9 mouse cellular contexts compared by ENCODE assay signal in genomic region chr11:87750043-87750421, GRCm38 (mm10). TPM values are rescaled to one million over a fixed set of nuclear protein-coding genes. Genes with fewer than 3 reads are reported as not detected.
DNase-seq lines count a peak whose midpoint lies in the region; ATAC-seq and TF ChIP-seq lines count a peak whose summit lies in the region.
"Had no signal": no experiment of that assay in that cellular context is flagged by ENCODE, and none has a peak within 500 bp of the region (broad histone marks: within the 10 kb centered on the region; RNA-seq: fewer than 3 reads in every experiment).

No protein-coding gene starts in this region.

- 56% methylated on average over 11 of the region's 11 CpGs for WGBS in heart, embryonic 13.5 days
- WGBS in stomach, embryonic 14.5 days = 76% methylated on average over 11 of the region's 11 CpGs
- WGBS in stomach, postnatal 0 days = 76% methylated on average over 11 of the region's 11 CpGs
- WGBS in liver, adult 2 months = 73% methylated on average over 11 of the region's 11 CpGs

- no peak overlapping the region; the same call in 1 of the 2 replicates for H3K9ac ChIP-seq in heart, embryonic 13.5 days
- H3K9ac ChIP-seq in stomach, embryonic 14.5 days (replicated peaks; ENCODE audit: low read depth, low read length) = no peak overlapping the region
- H3K9ac ChIP-seq in stomach, postnatal 0 days (ENCODE audit: low read length) = no peak overlapping the region
- H3K9ac ChIP-seq in liver, adult 2 months (ENCODE audit: low read depth, low read length) = no peak overlapping the region

- peaks cover 17% of the 10 kb centered on the region for H3K4me1 ChIP-seq in heart, embryonic 13.5 days
- 0 out of 2 replicates have a peak, but pooled peaks cover 3% of the 10 kb centered on the region for H3K4me1 ChIP-seq in stomach, embryonic 14.5 days (ENCODE audit: control insufficient read depth, insufficient read depth, low read length)
- no peaks in the 10 kb centered on the region for H3K4me1 ChIP-seq in stomach, postnatal 0 days (replicated peaks; ENCODE audit: control insufficient read depth, insufficient read depth)
- H3K4me1 ChIP-seq in liver, adult 2 months (ENCODE audit: control insufficient read depth, insufficient read depth, low read length) = no peaks in the 10 kb centered on the region

- DNase-seq in heart, adult 9 months (ENCODE audit: low spot score in 2 of 2) = no peak
- no peak for DNase-seq in stomach, postnatal 0 days (ENCODE audit: low spot score)
- no peak for DNase-seq in liver, adult 2 months (ENCODE audit: extremely low read depth, low read depth, low spot score)
- peak; percentile 60 for DNase-seq in splenic B cell, adult 2 months (ENCODE audit: low read depth, low spot score)
- no peak for DNase-seq in retina, postnatal 1 day

- no peaks in the 10 kb centered on the region for H3K9me3 ChIP-seq in heart, embryonic 13.5 days
- no peaks in the 10 kb centered on the region for H3K9me3 ChIP-seq in stomach, embryonic 14.5 days (ENCODE audit: control insufficient read depth, low read depth, low read length)
- H3K9me3 ChIP-seq in stomach, postnatal 0 days (ENCODE audit: control insufficient read depth, low read length) = no peaks in the 10 kb centered on the region

- H3K36me3 ChIP-seq in heart, embryonic 13.5 days = peaks cover 5% of the 10 kb centered on the region
- peaks cover 2% of the 10 kb centered on the region; the same call in 1 of the 2 replicates for H3K36me3 ChIP-seq in stomach, embryonic 14.5 days (ENCODE audit: control insufficient read depth, insufficient read depth, low read length)
- 0 out of 2 replicates have a peak, but pooled peaks cover under 1% of the 10 kb centered on the region for H3K36me3 ChIP-seq in stomach, postnatal 0 days (ENCODE audit: control insufficient read depth, insufficient read depth, low read length)
- peaks cover 1% of the 10 kb centered on the region; the same call in 1 of the 2 replicates for H3K36me3 ChIP-seq in liver, adult 2 months (ENCODE audit: control insufficient read depth, insufficient read depth, low read length)
- no peaks in the 10 kb centered on the region for H3K36me3 ChIP-seq in splenic B cell, adult 2 months (ENCODE audit: control insufficient read depth, insufficient read depth, low read length, poor library complexity, severe bottlenecking)

- peaks cover 29% of the 10 kb centered on the region; the same call in 1 of the 2 replicates for H3K27me3 ChIP-seq in heart, embryonic 13.5 days (replicated peaks)
- H3K27me3 ChIP-seq in stomach, embryonic 14.5 days (ENCODE audit: control insufficient read depth, insufficient read depth, low read length) = no peaks in the 10 kb centered on the region
- no peaks in the 10 kb centered on the region for H3K27me3 ChIP-seq in stomach, postnatal 0 days (ENCODE audit: control insufficient read depth, insufficient read depth, low read length)
- no peaks in the 10 kb centered on the region for H3K27me3 ChIP-seq in liver, adult 2 months (ENCODE audit: control insufficient read depth, insufficient read depth, low read length)
- H3K27me3 ChIP-seq in splenic B cell, adult 2 months (ENCODE audit: control insufficient read depth, insufficient read depth, low read length, poor library complexity, severe bottlenecking) = no peaks in the 10 kb centered on the region

- peak overlapping the region; percentile 59; the same call in 1 of the 2 replicates for H3K27ac ChIP-seq in heart, embryonic 13.5 days (replicated peaks)
- H3K27ac ChIP-seq in stomach, embryonic 14.5 days (ENCODE audit: low read length) = 0 out of 2 replicates have a peak overlapping the region, but pooled peaks have one; percentile 33
- H3K27ac ChIP-seq in stomach, postnatal 0 days (replicated peaks) = no peak overlapping the region
- H3K27ac ChIP-seq in liver, adult 2 months (replicated peaks; ENCODE audit: insufficient read depth, low read depth, low read length) = peak overlapping the region; percentile 42

- peak overlapping the region; percentile 55 for H3K4me2 ChIP-seq in heart, embryonic 13.5 days
- no peak overlapping the region for H3K4me2 ChIP-seq in stomach, embryonic 14.5 days (replicated peaks; ENCODE audit: low read depth, low read length)
- no peak overlapping the region for H3K4me2 ChIP-seq in stomach, postnatal 0 days (replicated peaks; ENCODE audit: low read depth)

- H3K4me3 ChIP-seq in heart, embryonic 13.5 days = no peak overlapping the region
- no peak overlapping the region for H3K4me3 ChIP-seq in stomach, embryonic 14.5 days (ENCODE audit: low read depth, low read length)
- no peak overlapping the region for H3K4me3 ChIP-seq in stomach, postnatal 0 days (ENCODE audit: low read depth, low read length)
- H3K4me3 ChIP-seq in liver, adult 2 months (ENCODE audit: insufficient read depth, low read depth, low read length) = no peak overlapping the region

- TF ChIP-seq CTCF in stomach, postnatal 0 days (IDR thresholded peaks at IDR 0.05; ENCODE audit: low read depth) = no peak
- TF ChIP-seq CTCF in liver, adult 2 months (IDR thresholded peaks at IDR 0.05; ENCODE audit: low read depth, low read length) = no peak

- no peak for TF ChIP-seq EP300 in stomach, postnatal 0 days (optimal IDR thresholded peaks at IDR 0.05)

- H3K79me2 ChIP-seq in liver, adult 2 months (ENCODE audit: control insufficient read depth, insufficient read depth, low read length) = no peaks in the 10 kb centered on the region

- peak; percentile 28 for ATAC-seq in heart, embryonic 13.5 days (ENCODE audit: extremely low read depth, insufficient number of reproducible peaks, low FRiP score, low TSS enrichment)
- peak; percentile 64; the same call in 1 of the 2 replicates for ATAC-seq in stomach, embryonic 14.5 days (ENCODE audit: insufficient number of reproducible peaks, insufficient read depth, low FRiP score, low read depth)
- no peak for ATAC-seq in stomach, postnatal 0 days (ENCODE audit: low FRiP score, low TSS enrichment)
- no peak for ATAC-seq in frontal cortex, adult (ENCODE audit: low TSS enrichment)

- TF ChIP-seq POLR2A in liver, adult 2 months (IDR thresholded peaks at IDR 0.05; ENCODE audit: extremely low read depth, insufficient read depth, low read length) = no peak

RNA-seq across cellular contexts. Expression of gene Tspoap1, which starts 10.3 kb away (rescaled TPM):
- polyA plus RNA-seq in heart, embryonic 13.5 days (2015; fragmentation: Nextera tagmentation; extraction: Ambion mirVana) = 0.47 and 0.51 TPM in 2 replicates
- polyA plus RNA-seq in stomach, embryonic 14.5 days (2014; fragmentation: Nextera tagmentation; extraction: Ambion mirVana) = 3.1 TPM in 2 replicates
- polyA plus RNA-seq in stomach, postnatal 0 days (2015; fragmentation: Nextera tagmentation; extraction: Ambion mirVana) = 0.56 and 0.70 TPM in 2 replicates
- total RNA-seq in liver, adult 2 months (2014; rRNA removed) = 0.09 and 1.1 TPM in 2 replicates
- polyA plus RNA-seq in liver, adult 2 months (2012; rRNA removed) = 0.26 and 0.37 TPM in 2 replicates

RNA-seq across cellular contexts. Expression of gene Supt4a, which starts 12.7 kb away (rescaled TPM):
- 104 and 115 TPM in 2 replicates for polyA plus RNA-seq in heart, embryonic 13.5 days (2015; fragmentation: Nextera tagmentation; extraction: Ambion mirVana)
- polyA plus RNA-seq in stomach, embryonic 14.5 days (2014; fragmentation: Nextera tagmentation; extraction: Ambion mirVana) = 133 and 151 TPM in 2 replicates
- 119 and 121 TPM in 2 replicates for polyA plus RNA-seq in stomach, postnatal 0 days (2015; fragmentation: Nextera tagmentation; extraction: Ambion mirVana)
- 59.9 and 63.8 TPM in 2 replicates for total RNA-seq in liver, adult 2 months (2014; rRNA removed)
- polyA plus RNA-seq in liver, adult 2 months (2012; rRNA removed) = 41.9 and 46.5 TPM in 2 replicates

RNA-seq across cellular contexts. Expression of gene Mpo, which starts 43.3 kb away (rescaled TPM):
- 2.1 and 8.2 TPM in 2 replicates for polyA plus RNA-seq in heart, embryonic 13.5 days (2015; fragmentation: Nextera tagmentation; extraction: Ambion mirVana)
- polyA plus RNA-seq in stomach, embryonic 14.5 days (2014; fragmentation: Nextera tagmentation; extraction: Ambion mirVana) = 2.5 and 5.0 TPM in 2 replicates
- polyA plus RNA-seq in stomach, postnatal 0 days (2015; fragmentation: Nextera tagmentation; extraction: Ambion mirVana) = 0.52 and 0.74 TPM in 2 replicates
- total RNA-seq in liver, adult 2 months (2014; rRNA removed) = not detected in 2 replicates
- 0.06 TPM in 1 of 2 replicates, not detected in the other for polyA plus RNA-seq in liver, adult 2 months (2012; rRNA removed)
- total RNA-seq: left cerebral cortex, postnatal 14 days had no signal

Comparison
In these comparisons a context has a peak if more than half of its experiments do, and no peak if none do; other contexts are left out.
1. ATAC-seq: peak in heart, embryonic 13.5 days (single experiment) and stomach, embryonic 14.5 days (single experiment); none in stomach, postnatal 0 days (single experiment) and frontal cortex, adult (single experiment).